Mouse (Mus musculus) MEL (cell line): ENCODE measurements around the gene Ada. TPM values are rescaled to one million over a fixed set of nuclear protein-coding genes. Genes with fewer than 3 reads are reported as not detected.
A peak's percentile ranks its signal among the peaks of the same experiment; 100 is the strongest.

Experiments
- DNase-seq: peaks from one replicate; pipeline ENCODE4 v3.0.0; 2011; ENCODE audit warnings: low read depth, low spot score
- H3K27ac ChIP-seq: 2 replicates; pipeline ENCODE4 v1.5.1; 2012; ENCODE audit warnings: low read depth, mild to moderate bottlenecking, control low read depth, low read length, moderate library complexity; ENCODE audit not compliant: control insufficient read depth
- H3K27me3 ChIP-seq, 2 experiments: fragments of 150-350 bp in 1 of 2; sonication (generic) in 1 of 2; 2 replicates each; pipeline ENCODE4 v1.6.1; 2012; ENCODE audit warnings: low read length in 2 of 2, mild to moderate bottlenecking in 2 of 2, improper control_type of control experiment in 1 of 2, moderate library complexity in 1 of 2; ENCODE audit not compliant: insufficient read depth in 2 of 2, control insufficient read depth in 1 of 2
- H3K36me3 ChIP-seq, 2 experiments: 2 replicates each; pipeline ENCODE4 v1.6.1; 2012 to 2014; ENCODE audit warnings: low read length in 2 of 2, improper control_type of control experiment in 1 of 2, inconsistent platforms in 1 of 2, mild to moderate bottlenecking in 1 of 2; ENCODE audit not compliant: insufficient read depth in 2 of 2, control insufficient read depth in 1 of 2
- H3K4me1 ChIP-seq, 2 experiments: fragments of 150-350 bp in 1 of 2; sonication (generic) in 1 of 2; 2 replicates each; pipeline ENCODE4 v1.6.1; 2012; ENCODE audit warnings: low read length in 2 of 2, improper control_type of control experiment in 1 of 2, mild to moderate bottlenecking in 1 of 2; ENCODE audit not compliant: insufficient read depth in 2 of 2, control insufficient read depth in 1 of 2
- H3K4me3 ChIP-seq, 2 experiments: fragments of 150-350 bp in 1 of 2; sonication (generic) in 1 of 2; 2 replicates each; pipeline ENCODE4 v1.5.1; 2012; ENCODE audit warnings: low read depth in 2 of 2, low read length in 2 of 2, mild to moderate bottlenecking in 2 of 2, moderate library complexity in 2 of 2, control low read depth in 1 of 2, improper control_type of control experiment in 1 of 2; ENCODE audit not compliant: control insufficient read depth in 1 of 2, insufficient read depth in 1 of 2
- H3K79me2 ChIP-seq: 2 replicates; pipeline ENCODE4 v1.6.1; 2012; ENCODE audit warnings: mild to moderate bottlenecking, low read length, moderate library complexity; ENCODE audit not compliant: control insufficient read depth, poor library complexity, insufficient read depth
- H3K9ac ChIP-seq: 2 replicates; pipeline ENCODE4 v1.6.1; 2012; ENCODE audit warnings: low read depth, mild to moderate bottlenecking, control low read depth, low read length, moderate library complexity; ENCODE audit not compliant: control insufficient read depth, poor library complexity, severe bottlenecking
- H3K9me3 ChIP-seq: fragments of 150-350 bp; sonication (generic); replicated peaks from 2 replicates; pipeline ENCODE4 v1.6.1; 2012; ENCODE audit warnings: mild to moderate bottlenecking, low read length, improper control_type of control experiment, moderate library complexity; ENCODE audit not compliant: insufficient read depth
- CHD2 ChIP-seq: IDR thresholded peaks from 2 replicates; pipeline ENCODE4 v1.6.1; 2011; ENCODE audit warnings: low read length, improper control_type of control experiment
- E2F4 ChIP-seq: IDR thresholded peaks from 2 replicates; pipeline ENCODE4 v1.6.1; 2011; ENCODE audit warnings: low read depth, low read length, improper control_type of control experiment, borderline replicate concordance
- ELF1 ChIP-seq: IDR thresholded peaks from 2 replicates; pipeline ENCODE4 v1.6.1; 2014; ENCODE audit warnings: low read depth, mild to moderate bottlenecking, inconsistent platforms, low read length, improper control_type of control experiment, moderate library complexity
- EP300 ChIP-seq, 2 experiments: IDR thresholded peaks; 2 replicates each; pipeline ENCODE4 v1.6.1; 2011; ENCODE audit warnings: improper control_type of control experiment in 2 of 2, low read length in 2 of 2, low read depth in 1 of 2, mild to moderate bottlenecking in 1 of 2
- ETS1 ChIP-seq: IDR thresholded peaks from 2 replicates; pipeline ENCODE4 v1.6.1; 2012; ENCODE audit warnings: low read depth, mild to moderate bottlenecking, inconsistent platforms, low read length, improper control_type of control experiment, moderate library complexity
- MAX ChIP-seq: IDR thresholded peaks from 2 replicates; pipeline ENCODE4 v1.6.1; 2011; ENCODE audit warnings: low read length, improper control_type of control experiment
- MXI1 ChIP-seq: IDR thresholded peaks from 2 replicates; pipeline ENCODE4 v1.6.1; 2011; ENCODE audit warnings: mild to moderate bottlenecking, low read depth, low read length, improper control_type of control experiment
- MYB ChIP-seq: IDR thresholded peaks from 2 replicates; pipeline ENCODE4 v1.6.1; 2011; ENCODE audit warnings: mild to moderate bottlenecking, low read depth, low read length, improper control_type of control experiment
- POLR2AphosphoS2 ChIP-seq: IDR thresholded peaks from 2 replicates; pipeline ENCODE4 v1.6.1; 2011; ENCODE audit warnings: low read length, improper control_type of control experiment
- RAD21 ChIP-seq: IDR thresholded peaks from 2 replicates; pipeline ENCODE4 v1.6.1; 2011; ENCODE audit warnings: mild to moderate bottlenecking, low read depth, low read length, improper control_type of control experiment
- RCOR1 ChIP-seq: IDR thresholded peaks from 2 replicates; pipeline ENCODE4 v1.6.1; 2012; ENCODE audit warnings: low read depth, mild to moderate bottlenecking, inconsistent platforms, low read length, improper control_type of control experiment
- SMC3 ChIP-seq: IDR thresholded peaks from 2 replicates; pipeline ENCODE4 v1.6.1; 2011; ENCODE audit warnings: low read depth, low read length, improper control_type of control experiment
- TCF12 ChIP-seq: IDR thresholded peaks from 2 replicates; pipeline ENCODE4 v1.6.1; 2014; ENCODE audit warnings: low read depth, mild to moderate bottlenecking, inconsistent platforms, low read length, improper control_type of control experiment, moderate library complexity
- USF1 ChIP-seq: IDR thresholded peaks from 2 replicates; pipeline ENCODE4 v1.6.1; 2014; ENCODE audit warnings: low read depth, mild to moderate bottlenecking, inconsistent platforms, low read length, improper control_type of control experiment, moderate library complexity
- ZC3H11A ChIP-seq: IDR thresholded peaks from 2 replicates; pipeline ENCODE4 v1.6.1; 2012; ENCODE audit warnings: low read depth, mild to moderate bottlenecking, inconsistent platforms, low read length, improper control_type of control experiment
- ZKSCAN1 ChIP-seq: IDR thresholded peaks from 2 replicates; pipeline ENCODE4 v1.6.1; 2012; ENCODE audit warnings: low read depth, mild to moderate bottlenecking, inconsistent platforms, low read length, improper control_type of control experiment, moderate library complexity
- ZMIZ1 ChIP-seq: IDR thresholded peaks from 2 replicates; pipeline ENCODE4 v1.6.1; 2012; ENCODE audit warnings: low read depth, mild to moderate bottlenecking, inconsistent platforms, low read length, improper control_type of control experiment, moderate library complexity
- ZNF384 ChIP-seq: IDR thresholded peaks from 2 replicates; pipeline ENCODE4 v1.6.1; 2012; ENCODE audit warnings: low read depth, mild to moderate bottlenecking, inconsistent platforms, low read length, improper control_type of control experiment
- polyA plus RNA-seq, 2 experiments: library from polyadenylated mRNA; stranded (reverse) in 1 of 2; unstranded in 1 of 2; fragments of >175 nt in 1 of 2; fragments of >200 nt in 1 of 2; gene quantifications; 2 replicates each; pipeline versions ENCODE4 v1.2.1 to v1.2.4; 2012; ENCODE audit warnings: low replicate concordance in 2 of 2, low read depth in 1 of 2; ENCODE audit not compliant: insufficient read length in 2 of 2, insufficient read depth in 1 of 2, missing spikeins in 1 of 2
- total RNA-seq: library from RNA; depleted of rRNA; stranded (reverse); fragments of 300-350 nt; gene quantifications from 2 replicates; pipeline ENCODE4 v1.2.3, GENCODE M21; 2012

Ada gene
- total and polyA plus RNA-seq, 3 experiments = 35.1 to 36.5 TPM; not detected in 1

DNA sequence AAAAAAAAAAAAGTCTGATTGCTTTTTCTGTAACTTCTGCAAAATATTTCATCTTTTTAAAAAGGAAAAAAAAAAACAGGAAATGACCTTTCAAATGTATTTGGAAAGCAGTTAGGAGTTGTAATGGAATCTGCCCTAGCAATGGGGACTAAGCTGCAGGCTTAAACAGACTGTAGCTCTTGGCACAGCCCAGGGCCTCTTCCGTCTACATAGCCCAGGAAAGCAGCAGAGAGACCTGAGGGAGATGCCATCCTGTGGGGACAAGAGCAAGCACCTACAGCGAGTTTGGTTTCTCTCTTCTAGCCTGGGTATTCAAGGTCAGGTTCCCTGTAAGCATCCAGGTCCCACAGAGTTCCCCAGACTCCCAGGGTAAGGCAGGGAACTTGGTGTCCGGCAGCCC, 36.7 kb downstream of the Ada start:
- Histone ChIP-seq H3K4me3 (no peak overlapping the region), H3K9ac (no peak overlapping the region), H3K36me3 (peaks cover 0 to 30% of the 10 kb centered on the region in 2 experiments; a peak in 2 of 4 replicates)

DNA sequence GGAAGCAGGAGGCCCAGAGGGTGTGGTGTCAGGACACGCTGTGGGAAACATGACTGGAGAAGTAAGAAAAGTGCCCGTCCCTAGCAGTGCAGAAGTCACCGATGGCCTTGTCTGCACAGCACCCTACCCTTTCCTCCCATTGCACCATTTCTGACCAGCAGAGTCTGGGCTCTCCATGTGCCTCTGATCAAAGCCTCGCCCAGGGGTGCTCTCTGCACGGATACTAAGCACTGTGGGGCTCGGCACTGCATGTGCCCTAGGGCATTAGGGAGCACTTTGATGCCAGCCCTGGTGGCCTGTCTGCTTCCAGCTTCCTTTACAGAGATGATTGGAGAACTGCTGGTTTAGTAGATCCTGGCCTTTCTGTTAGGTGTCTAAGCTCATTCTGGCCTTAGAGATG, 37.2 kb downstream of the Ada start:
- peaks cover 0 to 34% of the 10 kb centered on the region in 2 experiments; a peak in 2 of 4 replicates for H3K36me3 ChIP-seq
- H3K27me3 ChIP-seq = no peaks in the 10 kb centered on the region
- H3K4me1 ChIP-seq = peaks cover 29 to 35% of the 10 kb centered on the region in 2 experiments
- DNase-seq = no peak
- no peaks in the 10 kb centered on the region for H3K79me2 ChIP-seq
- no peak overlapping the region for H3K4me3 ChIP-seq
- H3K9ac ChIP-seq = no peak overlapping the region
- H3K27ac ChIP-seq = 0 out of 2 replicates have a peak overlapping the region, but pooled peaks have one; percentile 8
- H3K9me3 ChIP-seq = no peaks in the 10 kb centered on the region
- TF ChIP-seq USF1 = no peak
- TF ChIP-seq E2F4 = no peak
- TF ChIP-seq ETS1 = no peak
- no peak for TF ChIP-seq CHD2
- TF ChIP-seq MXI1 = no peak
- TF ChIP-seq MAX = no peak
- TF ChIP-seq RCOR1 = no peak
- TF ChIP-seq EP300 (IDR thresholded peaks at IDR 0.05; ENCODE audit: low read depth in 1 of 2, low read length in 2 of 2) = no peak
- TF ChIP-seq SMC3 = no peak
- TF ChIP-seq TCF12 = no peak
- no peak for TF ChIP-seq ZKSCAN1
- TF ChIP-seq MYB = no peak
- TF ChIP-seq ELF1 = no peak
- no peak for TF ChIP-seq ZC3H11A
- TF ChIP-seq POLR2AphosphoS2 = no peak
- TF ChIP-seq RAD21 = no peak

More for the DNA sequence above, 36.7 kb downstream of the Ada start:
- no peak for DNase-seq
- Histone ChIP-seq H3K27ac (no peak overlapping the region), H3K79me2 (no peaks in the 10 kb centered on the region), H3K4me1 (peaks cover 28 to 31% of the 10 kb centered on the region in 2 experiments), H3K9me3 (no peaks in the 10 kb centered on the region), H3K27me3 (no peaks in the 10 kb centered on the region)
- no peak for TF ChIP-seq ZMIZ1
- TF ChIP-seq ZNF384 = peak; percentile 83
